Mouse (Mus musculus) MEL (cell line): ENCODE results near the gene Cdk10. TPM values are rescaled to one million over a fixed set of nuclear protein-coding genes. Genes with fewer than 3 reads are reported as not detected.

Source experiments
- DNase-seq: peaks from one replicate; pipeline ENCODE4 v3.0.0; 2011; ENCODE audit warnings: low read depth, low spot score
- H3K27ac ChIP-seq: 2 replicates; pipeline ENCODE4 v1.5.1; 2012; ENCODE audit warnings: low read depth, mild to moderate bottlenecking, control low read depth, low read length, moderate library complexity; ENCODE audit not compliant: control insufficient read depth
- H3K27me3 ChIP-seq, 2 experiments: fragments of 150-350 bp in 1 of 2; sonication (generic) in 1 of 2; 2 replicates each; pipeline ENCODE4 v1.6.1; 2012; ENCODE audit warnings: low read length in 2 of 2, mild to moderate bottlenecking in 2 of 2, improper control_type of control experiment in 1 of 2, moderate library complexity in 1 of 2; ENCODE audit not compliant: insufficient read depth in 2 of 2, control insufficient read depth in 1 of 2
- H3K36me3 ChIP-seq, 2 experiments: 2 replicates each; pipeline ENCODE4 v1.6.1; 2012 to 2014; ENCODE audit warnings: low read length in 2 of 2, improper control_type of control experiment in 1 of 2, inconsistent platforms in 1 of 2, mild to moderate bottlenecking in 1 of 2; ENCODE audit not compliant: insufficient read depth in 2 of 2, control insufficient read depth in 1 of 2
- H3K4me1 ChIP-seq, 2 experiments: fragments of 150-350 bp in 1 of 2; sonication (generic) in 1 of 2; 2 replicates each; pipeline ENCODE4 v1.6.1; 2012; ENCODE audit warnings: low read length in 2 of 2, improper control_type of control experiment in 1 of 2, mild to moderate bottlenecking in 1 of 2; ENCODE audit not compliant: insufficient read depth in 2 of 2, control insufficient read depth in 1 of 2
- H3K4me3 ChIP-seq, 2 experiments: fragments of 150-350 bp in 1 of 2; sonication (generic) in 1 of 2; 2 replicates each; pipeline ENCODE4 v1.5.1; 2012; ENCODE audit warnings: low read depth in 2 of 2, low read length in 2 of 2, mild to moderate bottlenecking in 2 of 2, moderate library complexity in 2 of 2, control low read depth in 1 of 2, improper control_type of control experiment in 1 of 2; ENCODE audit not compliant: control insufficient read depth in 1 of 2, insufficient read depth in 1 of 2
- H3K79me2 ChIP-seq: 2 replicates; pipeline ENCODE4 v1.6.1; 2012; ENCODE audit warnings: mild to moderate bottlenecking, low read length, moderate library complexity; ENCODE audit not compliant: control insufficient read depth, poor library complexity, insufficient read depth
- H3K9ac ChIP-seq: 2 replicates; pipeline ENCODE4 v1.6.1; 2012; ENCODE audit warnings: low read depth, mild to moderate bottlenecking, control low read depth, low read length, moderate library complexity; ENCODE audit not compliant: control insufficient read depth, poor library complexity, severe bottlenecking
- H3K9me3 ChIP-seq: fragments of 150-350 bp; sonication (generic); replicated peaks from 2 replicates; pipeline ENCODE4 v1.6.1; 2012; ENCODE audit warnings: mild to moderate bottlenecking, low read length, improper control_type of control experiment, moderate library complexity; ENCODE audit not compliant: insufficient read depth
- BHLHE40 ChIP-seq: IDR thresholded peaks from 2 replicates; pipeline ENCODE4 v1.6.1; 2012; ENCODE audit warnings: low read depth, mild to moderate bottlenecking, inconsistent platforms, low read length, improper control_type of control experiment, borderline replicate concordance
- CHD1 ChIP-seq: IDR thresholded peaks from 2 replicates; pipeline ENCODE4 v1.6.1; 2012; ENCODE audit warnings: low read depth, mild to moderate bottlenecking, inconsistent platforms, low read length, improper control_type of control experiment
- CTCF ChIP-seq, 3 experiments: IDR thresholded peaks in 2 of 3; conservative IDR thresholded peaks in 1 of 3; 2 replicates each; pipeline ENCODE4 v1.5.1; 2011 to 2012; ENCODE audit warnings: low read length in 3 of 3, low read depth in 2 of 3, mild to moderate bottlenecking in 2 of 3, improper control_type of control experiment in 1 of 3, inconsistent platforms in 1 of 3, mixed read lengths in 1 of 3, moderate library complexity in 1 of 3; ENCODE audit not compliant: control insufficient read depth in 1 of 3, insufficient read depth in 1 of 3, poor library complexity in 1 of 3, severe bottlenecking in 1 of 3
- E2F4 ChIP-seq: IDR thresholded peaks from 2 replicates; pipeline ENCODE4 v1.6.1; 2011; ENCODE audit warnings: low read depth, low read length, improper control_type of control experiment, borderline replicate concordance
- ELF1 ChIP-seq: IDR thresholded peaks from 2 replicates; pipeline ENCODE4 v1.6.1; 2014; ENCODE audit warnings: low read depth, mild to moderate bottlenecking, inconsistent platforms, low read length, improper control_type of control experiment, moderate library complexity
- EP300 ChIP-seq, 2 experiments: IDR thresholded peaks; 2 replicates each; pipeline ENCODE4 v1.6.1; 2011; ENCODE audit warnings: improper control_type of control experiment in 2 of 2, low read length in 2 of 2, low read depth in 1 of 2, mild to moderate bottlenecking in 1 of 2
- ETS1 ChIP-seq: IDR thresholded peaks from 2 replicates; pipeline ENCODE4 v1.6.1; 2012; ENCODE audit warnings: low read depth, mild to moderate bottlenecking, inconsistent platforms, low read length, improper control_type of control experiment, moderate library complexity
- GABPA ChIP-seq: IDR thresholded peaks from 2 replicates; pipeline ENCODE4 v1.6.1; 2012; ENCODE audit warnings: low read depth, mild to moderate bottlenecking, inconsistent platforms, low read length, improper control_type of control experiment, moderate library complexity
- GATA1 ChIP-seq: IDR thresholded peaks from 2 replicates; pipeline ENCODE4 v1.6.1; 2011; ENCODE audit warnings: low read depth, low read length, improper control_type of control experiment
- HCFC1 ChIP-seq: IDR thresholded peaks from 2 replicates; pipeline ENCODE4 v1.6.1; 2012; ENCODE audit warnings: low read depth, mild to moderate bottlenecking, inconsistent platforms, low read length, improper control_type of control experiment, moderate library complexity
- JUND ChIP-seq: IDR thresholded peaks from 2 replicates; pipeline ENCODE4 v1.6.1; 2011; ENCODE audit warnings: low read depth, mild to moderate bottlenecking, improper control_type of control experiment, low read length
- MAX ChIP-seq: IDR thresholded peaks from 2 replicates; pipeline ENCODE4 v1.6.1; 2011; ENCODE audit warnings: low read length, improper control_type of control experiment
- MEF2A ChIP-seq: IDR thresholded peaks from 2 replicates; pipeline ENCODE4 v1.6.1; 2014; ENCODE audit warnings: low read depth, mild to moderate bottlenecking, inconsistent platforms, low read length, improper control_type of control experiment; ENCODE audit not compliant: poor library complexity, insufficient replicate concordance, severe bottlenecking; ENCODE audit errors: extremely low read depth
- MYB ChIP-seq: IDR thresholded peaks from 2 replicates; pipeline ENCODE4 v1.6.1; 2011; ENCODE audit warnings: mild to moderate bottlenecking, low read depth, low read length, improper control_type of control experiment
- MYC ChIP-seq: IDR thresholded peaks from 2 replicates; pipeline ENCODE4 v1.6.1; 2011; ENCODE audit warnings: low read depth, mild to moderate bottlenecking, low read length, improper control_type of control experiment, moderate library complexity
- NRF1 ChIP-seq: IDR thresholded peaks from 2 replicates; pipeline ENCODE4 v1.6.1; 2014; ENCODE audit warnings: low read depth, mild to moderate bottlenecking, inconsistent platforms, low read length, improper control_type of control experiment, moderate library complexity; ENCODE audit not compliant: poor library complexity, insufficient read depth, severe bottlenecking
- POLR2AphosphoS2 ChIP-seq: IDR thresholded peaks from 2 replicates; pipeline ENCODE4 v1.6.1; 2011; ENCODE audit warnings: low read length, improper control_type of control experiment
- POLR2AphosphoS5 ChIP-seq: IDR thresholded peaks from 2 replicates; pipeline ENCODE4 v1.6.1; 2012; ENCODE audit warnings: low read depth, borderline replicate concordance, mild to moderate bottlenecking, inconsistent platforms, low read length, moderate library complexity, mixed read lengths
- RCOR1 ChIP-seq: IDR thresholded peaks from 2 replicates; pipeline ENCODE4 v1.6.1; 2012; ENCODE audit warnings: low read depth, mild to moderate bottlenecking, inconsistent platforms, low read length, improper control_type of control experiment
- SMC3 ChIP-seq: IDR thresholded peaks from 2 replicates; pipeline ENCODE4 v1.6.1; 2011; ENCODE audit warnings: low read depth, low read length, improper control_type of control experiment
- TAL1 ChIP-seq: IDR thresholded peaks from 2 replicates; pipeline ENCODE4 v1.6.1; 2012; ENCODE audit warnings: mild to moderate bottlenecking, inconsistent platforms, low read length, moderate library complexity, mixed read lengths
- UBTF ChIP-seq: IDR thresholded peaks from 2 replicates; pipeline ENCODE4 v1.6.1; 2012; ENCODE audit warnings: low read depth, mild to moderate bottlenecking, inconsistent platforms, low read length, improper control_type of control experiment, moderate library complexity, borderline replicate concordance; ENCODE audit not compliant: insufficient read depth
- USF2 ChIP-seq, 2 experiments: IDR thresholded peaks; 2 replicates each; pipeline ENCODE4 v1.6.1; 2011 to 2012; ENCODE audit warnings: improper control_type of control experiment in 2 of 2, low read length in 2 of 2, borderline replicate concordance in 1 of 2, inconsistent platforms in 1 of 2, low read depth in 1 of 2, mild to moderate bottlenecking in 1 of 2; ENCODE audit not compliant: insufficient read depth in 1 of 2
- ZC3H11A ChIP-seq: IDR thresholded peaks from 2 replicates; pipeline ENCODE4 v1.6.1; 2012; ENCODE audit warnings: low read depth, mild to moderate bottlenecking, inconsistent platforms, low read length, improper control_type of control experiment
- ZKSCAN1 ChIP-seq: IDR thresholded peaks from 2 replicates; pipeline ENCODE4 v1.6.1; 2012; ENCODE audit warnings: low read depth, mild to moderate bottlenecking, inconsistent platforms, low read length, improper control_type of control experiment, moderate library complexity
- ZMIZ1 ChIP-seq: IDR thresholded peaks from 2 replicates; pipeline ENCODE4 v1.6.1; 2012; ENCODE audit warnings: low read depth, mild to moderate bottlenecking, inconsistent platforms, low read length, improper control_type of control experiment, moderate library complexity
- polyA plus RNA-seq, 2 experiments: library from polyadenylated mRNA; stranded (reverse) in 1 of 2; unstranded in 1 of 2; fragments of >175 nt in 1 of 2; fragments of >200 nt in 1 of 2; gene quantifications; 2 replicates each; pipeline versions ENCODE4 v1.2.1 to v1.2.4; 2012; ENCODE audit warnings: low replicate concordance in 2 of 2, low read depth in 1 of 2; ENCODE audit not compliant: insufficient read length in 2 of 2, insufficient read depth in 1 of 2, missing spikeins in 1 of 2
- total RNA-seq: library from RNA; depleted of rRNA; stranded (reverse); fragments of 300-350 nt; gene quantifications from 2 replicates; pipeline ENCODE4 v1.2.3, GENCODE M21; 2012

Cdk10 gene
- total and polyA plus RNA-seq, 3 experiments = 28.0 to 43.8 TPM; not detected in 1

GRCm38 (mm10) chr8:123188006-123188405 lies 36.6 kb upstream of the Cdk10 start:
- no peak overlapping the region for H3K27ac ChIP-seq
- no peaks in the 10 kb centered on the region for H3K9me3 ChIP-seq
- no peak overlapping the region for H3K9ac ChIP-seq
- TF ChIP-seq POLR2AphosphoS2 (no peak), CTCF (IDR thresholded peaks at IDR 0.05 in 2 of 3, conservative IDR thresholded peaks at IDR 0.05 in 1 of 3; ENCODE audit: control insufficient read depth in 1 of 3, insufficient read depth in 1 of 3, low read depth in 2 of 3, low read length in 3 of 3, poor library complexity in 1 of 3, severe bottlenecking in 1 of 3) (no peak), RCOR1 (no peak), MYC (no peak), E2F4 (no peak), ETS1 (no peak), ELF1 (no peak), MAX (no peak), JUND (no peak), UBTF (no peak), MYB (no peak)
- no peaks in the 10 kb centered on the region for H3K79me2 ChIP-seq
- peaks cover 0 to 11% of the 10 kb centered on the region in 2 experiments; a peak in 2 of 4 replicates for H3K36me3 ChIP-seq
- no peak overlapping the region for H3K4me3 ChIP-seq
- peaks cover 0 to 25% of the 10 kb centered on the region in 2 experiments; a peak in 2 of 4 replicates for H3K4me1 ChIP-seq
- no peak for DNase-seq
- 0 out of 4 replicates have a peak, but pooled peaks cover 0 to 1% of the 10 kb centered on the region in 2 experiments for H3K27me3 ChIP-seq

DNA sequence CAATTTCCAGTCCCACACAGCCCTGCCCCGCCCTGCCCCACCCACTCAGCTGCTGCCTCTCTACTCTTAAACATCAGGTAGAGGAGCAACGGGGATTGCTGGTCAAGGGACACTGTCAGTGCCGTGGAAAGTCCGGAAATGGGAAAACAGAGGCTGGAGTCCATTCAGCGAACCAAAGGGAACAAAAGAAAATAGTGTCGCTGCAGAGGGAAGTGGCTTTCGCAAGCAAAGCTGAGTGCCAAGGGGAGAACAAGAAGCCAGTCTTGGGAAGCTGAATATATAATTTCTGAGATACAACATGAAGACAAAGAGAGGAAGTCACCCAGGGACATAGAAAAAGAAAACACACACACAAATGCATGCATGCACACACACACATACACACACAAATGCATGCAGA lies 35.8 kb upstream of the Cdk10 start:
- peaks cover 0 to 25% of the 10 kb centered on the region in 2 experiments; a peak in 2 of 4 replicates for H3K4me1 ChIP-seq
- DNase-seq = peak; percentile 27
- no peaks in the 10 kb centered on the region for H3K79me2 ChIP-seq
- no peak for TF ChIP-seq SMC3
- no peak for TF ChIP-seq POLR2AphosphoS5
- no peak for TF ChIP-seq MAX
- no peak for TF ChIP-seq GATA1
- TF ChIP-seq ZC3H11A = no peak
- TF ChIP-seq BHLHE40 = no peak
- no peak for TF ChIP-seq ZMIZ1
- TF ChIP-seq E2F4 = no peak
- TF ChIP-seq HCFC1 = no peak
- no peak for TF ChIP-seq MEF2A
- no peak for TF ChIP-seq RCOR1
- TF ChIP-seq CHD1 = no peak
- TF ChIP-seq USF2 (IDR thresholded peaks at IDR 0.05; ENCODE audit: borderline replicate concordance in 1 of 2, insufficient read depth in 1 of 2, low read depth in 1 of 2, low read length in 2 of 2) = no peak
- TF ChIP-seq EP300 (IDR thresholded peaks at IDR 0.05; ENCODE audit: low read depth in 1 of 2, low read length in 2 of 2) = no peak
- TF ChIP-seq ETS1 = no peak
- no peak for TF ChIP-seq ZKSCAN1
- no peak for TF ChIP-seq TAL1
- no peak for TF ChIP-seq NRF1
- TF ChIP-seq GABPA = no peak
- no peak overlapping the region for H3K9ac ChIP-seq
- no peaks in the 10 kb centered on the region for H3K9me3 ChIP-seq
- H3K36me3 ChIP-seq = peaks cover 0 to 11% of the 10 kb centered on the region in 2 experiments; a peak in 2 of 4 replicates
- no peak overlapping the region for H3K27ac ChIP-seq
- H3K27me3 ChIP-seq = 0 out of 4 replicates have a peak, but pooled peaks cover 0 to 1% of the 10 kb centered on the region in 2 experiments
- no peak overlapping the region for H3K4me3 ChIP-seq
